Mouse (Mus musculus): ENCODE measurements around the gene Gzme.

GRCm38 (mm10) chr14:56102386-56102785 lies 18.0 kb downstream of the Gzme start, which contains the start of gene Ctsg:
- TF ChIP-seq POLR2A (IDR thresholded peaks at IDR 0.05; ENCODE audit: borderline replicate concordance, insufficient read depth, low read length) (no peak), CTCF (IDR thresholded peaks at IDR 0.05; ENCODE audit: borderline replicate concordance, insufficient read depth, low read depth, low read length) (no peak)
